Mouse (Mus musculus) hindbrain, postnatal 0 days (tissue): ENCODE measurements around the gene 2610318N02Rik. TPM values are rescaled to one million over a fixed set of nuclear protein-coding genes. Genes with fewer than 3 reads are reported as not detected.

Source experiments
- ATAC-seq: fragments of 200-750 bp; cut with Nextera tagmentation; 2 replicates; pipeline ENCODE4 v1.8.0; 2017; ENCODE audit warnings: mild to moderate bottlenecking, moderate TSS enrichment, moderate library complexity
- DNase-seq: peaks from one replicate; pipeline ENCODE4 v3.0.0-alpha.2; 2015; ENCODE audit warnings: low spot score
- H3K27ac ChIP-seq: fragments of 300-500 bp; sonication (generic); 2 replicates; pipeline ENCODE4 v1.5.1; 2014; ENCODE audit warnings: mild to moderate bottlenecking
- H3K27me3 ChIP-seq: fragments of 300-500 bp; sonication (generic); 2 replicates; pipeline ENCODE4 v1.6.1; 2014; ENCODE audit warnings: low read length, mixed read lengths; ENCODE audit not compliant: insufficient read depth
- H3K36me3 ChIP-seq: fragments of 300-500 bp; sonication (generic); 2 replicates; pipeline ENCODE4 v1.6.1; 2014; ENCODE audit warnings: low read length, mixed read lengths; ENCODE audit not compliant: insufficient read depth
- H3K4me1 ChIP-seq: fragments of 300-500 bp; sonication (generic); 2 replicates; pipeline ENCODE4 v1.6.1; 2014; ENCODE audit warnings: antibody characterized with exemption, low read length, mixed read lengths; ENCODE audit not compliant: insufficient read depth
- H3K4me2 ChIP-seq: fragments of 300-500 bp; sonication (generic); 2 replicates; pipeline ENCODE4 v1.6.1; 2014; ENCODE audit warnings: low read depth, mild to moderate bottlenecking, low read length, moderate library complexity, mixed read lengths
- H3K4me3 ChIP-seq: fragments of 300-500 bp; sonication (generic); 2 replicates; pipeline ENCODE4 v1.5.1; 2014; ENCODE audit warnings: low read length
- H3K9ac ChIP-seq: fragments of 300-500 bp; sonication (generic); replicated peaks from 2 replicates; pipeline ENCODE4 v1.6.1; 2014; ENCODE audit warnings: mild to moderate bottlenecking, low read length, moderate library complexity, mixed read lengths
- H3K9me3 ChIP-seq: fragments of 300-500 bp; sonication (generic); 2 replicates; pipeline ENCODE4 v1.6.1; 2016; ENCODE audit warnings: low read length, mixed read lengths
- CTCF ChIP-seq: IDR thresholded peaks from 2 replicates; pipeline ENCODE4 v1.5.1; 2016; ENCODE audit warnings: antibody characterized with exemption, control low read depth, low read depth
- WGBS: fragments of 180-500 bp; shearing (Covaris S2); extraction: QIAGEN DNeasy Blood & Tissue Kit; methylation state at CpG from one replicate; pipeline ENCODE4 v1.1.7; 2014; 5-methylcytosine and 5-hydroxymethylcytosine counted together
- polyA plus RNA-seq: library from polyadenylated mRNA; unstranded; fragments of >200 nt; fragmentation: Nextera tagmentation; extraction: Ambion mirVana; gene quantifications from 2 replicates; pipeline ENCODE4 v1.2.1, GENCODE M21; 2015
- total RNA-seq: library from RNA; depleted of rRNA; stranded (reverse); fragments of >200 nt; gene quantifications from 2 replicates; pipeline ENCODE4 v1.2.3, GENCODE M21; 2014

2610318N02Rik gene
- total and polyA plus RNA-seq, 2 experiments from 2014 or later = 4.2 to 8.2 TPM

- peak; percentile 63 for TF ChIP-seq CTCF
- WGBS = 0% methylated on average over 47 of the region's 47 CpGs
- Histone ChIP-seq H3K27ac (peak within 1 kb of the TSS; percentile 64; the same call in 1 of the 2 replicates), H3K9me3 (no peaks in the 10 kb centered on the region), H3K36me3 (no peaks in the 10 kb centered on the region), H3K4me3 (peak within 1 kb of the TSS; percentile 77), H3K9ac (peak within 1 kb of the TSS; percentile 46), H3K4me1 (peaks cover 9% of the 10 kb centered on the region; the same call in 1 of the 2 replicates), H3K27me3 (no peaks in the 10 kb centered on the region), H3K4me2 (peak within 1 kb of the TSS; percentile 100)
- peak; percentile 99 for ATAC-seq
- DNase-seq = peak; percentile 97
These were observed 7.3 kb upstream of the 2610318N02Rik start, which contains the start of gene Sdf2l1 for GRCm38 (mm10) chr16:17132089-17132905. Gene Sdf2l1 (minus strand): TSS chr16:17132383.

DNA sequence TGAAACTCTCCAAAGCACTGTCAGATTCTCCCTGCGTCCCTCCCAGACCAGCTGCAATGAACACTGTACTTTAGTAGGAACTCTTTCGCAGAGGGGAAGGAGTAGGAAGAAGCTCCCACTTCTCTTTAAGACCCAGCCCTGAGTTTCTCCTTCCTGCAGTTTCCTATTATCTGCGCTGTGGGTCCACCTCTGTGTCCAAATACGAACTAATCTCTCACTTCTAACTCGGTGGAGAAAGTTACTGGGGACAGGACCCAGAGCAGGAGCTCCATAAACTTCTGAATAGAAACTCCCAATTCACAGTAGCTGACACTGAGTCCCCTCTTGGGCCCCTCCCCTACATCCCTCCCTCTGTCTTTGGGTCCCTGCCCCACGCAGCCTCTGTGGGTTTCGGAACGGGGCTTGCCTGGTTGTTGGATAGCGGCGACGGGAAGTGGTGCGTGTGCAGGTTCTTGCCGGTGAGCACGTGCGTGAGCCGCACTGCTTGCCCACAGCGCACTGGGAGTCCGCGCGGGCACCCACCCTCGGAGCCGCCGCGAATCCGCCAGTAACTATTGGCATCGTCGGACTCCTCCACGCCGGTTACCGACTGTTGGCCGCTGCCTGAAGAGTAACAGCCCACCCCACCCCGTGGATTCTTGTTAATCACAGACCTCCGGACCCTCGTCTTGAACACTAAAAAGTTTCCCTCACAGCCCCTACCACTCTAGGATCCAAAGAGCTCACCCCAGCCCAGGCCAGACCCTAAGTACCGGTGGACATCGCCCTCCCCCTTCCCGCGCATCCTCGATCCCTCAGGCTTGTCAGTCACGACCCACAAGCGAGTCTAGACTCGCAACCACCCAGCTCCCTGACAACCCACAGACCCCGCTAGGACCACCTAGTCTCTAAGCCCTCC lies 6.5 kb upstream of the 2610318N02Rik start:
- 4% methylated on average over 43 of the region's 43 CpGs for WGBS
- H3K4me1 ChIP-seq = peaks cover 9% of the 10 kb centered on the region; the same call in 1 of the 2 replicates
- H3K27me3 ChIP-seq = no peaks in the 10 kb centered on the region
- no peak for TF ChIP-seq CTCF
- ATAC-seq = peak; percentile 1; the same call in 1 of the 2 replicates
- H3K4me2 ChIP-seq = peak overlapping the region; percentile 100
- H3K4me3 ChIP-seq = peak overlapping the region; percentile 77
- DNase-seq = no peak
- H3K36me3 ChIP-seq = no peaks in the 10 kb centered on the region
- peak overlapping the region; percentile 64; the same call in 1 of the 2 replicates for H3K27ac ChIP-seq
- peak overlapping the region; percentile 46 for H3K9ac ChIP-seq
- no peaks in the 10 kb centered on the region for H3K9me3 ChIP-seq

DNA sequence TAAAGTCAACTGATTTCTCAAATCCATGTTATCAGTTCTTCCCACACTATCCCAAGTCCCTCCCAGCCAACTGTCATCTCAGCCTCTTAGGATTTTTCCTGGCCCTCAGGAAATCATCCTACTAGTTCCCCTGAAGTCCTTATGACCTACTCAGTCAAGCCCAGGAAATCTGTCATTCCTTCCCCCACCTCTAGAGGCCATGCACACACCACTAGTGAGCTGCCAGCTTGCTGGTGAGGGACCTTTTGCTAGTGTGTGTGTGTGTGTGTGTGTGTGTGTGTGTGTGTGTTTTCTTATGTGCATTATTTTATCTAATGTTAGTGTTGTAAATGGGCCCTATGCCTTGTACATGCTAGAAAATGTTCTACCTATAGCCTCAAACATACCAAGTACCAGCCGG lies 2.3 kb upstream of the 2610318N02Rik start:
- Histone ChIP-seq H3K9me3 (no peaks in the 10 kb centered on the region), H3K4me2 (no peak overlapping the region), H3K9ac (no peak overlapping the region), H3K36me3 (no peaks in the 10 kb centered on the region), H3K4me3 (no peak overlapping the region), H3K27ac (no peak overlapping the region), H3K27me3 (no peaks in the 10 kb centered on the region), H3K4me1 (peaks cover 15% of the 10 kb centered on the region)
- TF ChIP-seq CTCF = peak; percentile 62
- ATAC-seq (no peak), DNase-seq (peak; percentile 25)
- WGBS = 95% methylated on average over 1 of the region's 1 CpGs

DNA sequence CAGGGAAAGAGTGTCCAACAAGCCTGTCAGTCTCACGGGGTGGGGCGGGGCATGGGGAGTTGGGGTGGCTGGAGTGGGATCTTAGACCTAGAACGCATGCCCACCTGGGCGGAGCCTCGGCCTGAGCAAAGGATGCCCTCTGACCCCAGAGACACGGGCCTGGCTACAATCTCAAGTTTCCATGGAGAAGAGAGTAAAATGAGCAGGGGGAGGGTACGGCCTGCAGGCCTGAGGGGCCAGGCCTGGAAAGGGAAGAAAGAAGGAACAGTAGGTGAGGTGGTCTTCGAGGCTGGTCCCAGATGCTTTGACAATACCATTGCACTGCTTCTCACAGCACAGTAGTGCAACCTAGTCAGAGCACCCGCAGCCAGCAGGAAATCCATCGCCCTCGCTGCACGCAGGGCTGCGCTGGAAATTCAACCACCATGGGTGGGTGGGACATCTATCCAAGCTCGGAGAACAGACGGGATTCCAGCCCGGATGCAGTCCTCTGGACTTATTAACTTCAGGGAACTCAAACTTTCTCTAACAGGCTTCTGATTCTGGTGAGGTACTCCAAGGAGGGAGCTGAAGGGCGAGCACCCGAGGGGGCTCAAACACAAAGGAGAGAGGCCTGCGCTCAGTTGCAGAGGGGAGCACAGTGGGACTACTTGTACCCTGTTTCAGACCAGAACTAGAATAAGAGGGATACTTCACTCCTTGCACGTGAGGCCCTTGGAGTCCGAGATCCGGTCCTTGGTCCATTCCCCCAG lies 672 bp downstream of the 2610318N02Rik start:
- Histone ChIP-seq H3K27me3 (no peaks in the 10 kb centered on the region), H3K36me3 (no peaks in the 10 kb centered on the region), H3K27ac (no peak overlapping the region), H3K4me2 (peak overlapping the region; percentile 63), H3K4me3 (peak overlapping the region; percentile 29), H3K9ac (peak overlapping the region; percentile 22), H3K9me3 (no peaks in the 10 kb centered on the region), H3K4me1 (peaks cover 10% of the 10 kb centered on the region)
- peak; percentile 30 for ATAC-seq
- TF ChIP-seq CTCF = no peak
- DNase-seq = peak; percentile 14
- WGBS = 3% methylated on average over 22 of the region's 22 CpGs

DNA sequence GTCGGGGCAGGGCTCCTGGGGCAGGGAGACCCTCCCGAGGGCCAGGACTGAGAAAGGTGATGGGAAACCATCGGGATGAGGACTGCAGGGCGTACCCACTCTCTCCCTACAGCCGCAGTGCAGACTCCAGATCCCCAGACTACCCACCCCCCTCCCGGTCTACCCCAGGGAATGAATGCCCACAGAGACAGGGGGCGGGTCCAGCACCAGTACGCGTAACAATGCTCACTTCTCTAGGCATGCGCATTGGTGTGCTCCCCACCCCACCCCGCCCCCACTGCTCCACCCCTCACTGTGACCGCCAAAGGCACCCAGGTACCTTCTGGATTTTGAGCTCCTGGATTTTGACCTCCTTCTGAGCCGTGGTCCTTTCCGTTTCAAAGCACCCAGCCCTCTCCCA lies 3.4 kb downstream of the 2610318N02Rik start:
- no peak overlapping the region for H3K27ac ChIP-seq
- no peak for TF ChIP-seq CTCF
- DNase-seq (no peak), ATAC-seq (no peak)
- H3K4me1 ChIP-seq = peaks cover 10% of the 10 kb centered on the region
- H3K4me3 ChIP-seq = no peak overlapping the region
- 47% methylated on average over 14 of the region's 14 CpGs for WGBS
- H3K36me3 ChIP-seq = no peaks in the 10 kb centered on the region
- H3K9ac ChIP-seq = no peak overlapping the region
- H3K27me3 ChIP-seq = no peaks in the 10 kb centered on the region
- H3K4me2 ChIP-seq = peak overlapping the region; percentile 4; the same call in 1 of the 2 replicates
- H3K9me3 ChIP-seq = no peaks in the 10 kb centered on the region

GRCm38 (mm10) chr16:17117309-17117799 lies 7.6 kb downstream of the 2610318N02Rik start:
- H3K27ac ChIP-seq = no peak overlapping the region
- H3K4me1 ChIP-seq = no peaks in the 10 kb centered on the region
- 82% methylated on average over 5 of the region's 5 CpGs for WGBS
- H3K9ac ChIP-seq = no peak overlapping the region
- DNase-seq (no peak), ATAC-seq (no peak)
- H3K9me3 ChIP-seq = no peaks in the 10 kb centered on the region
- H3K4me2 ChIP-seq = no peak overlapping the region
- H3K4me3 ChIP-seq = no peak overlapping the region
- no peaks in the 10 kb centered on the region for H3K27me3 ChIP-seq
- no peaks in the 10 kb centered on the region for H3K36me3 ChIP-seq
- no peak for TF ChIP-seq CTCF
